ENCODE assay signal across 17 mouse cellular contexts in the genomic region with DNA sequence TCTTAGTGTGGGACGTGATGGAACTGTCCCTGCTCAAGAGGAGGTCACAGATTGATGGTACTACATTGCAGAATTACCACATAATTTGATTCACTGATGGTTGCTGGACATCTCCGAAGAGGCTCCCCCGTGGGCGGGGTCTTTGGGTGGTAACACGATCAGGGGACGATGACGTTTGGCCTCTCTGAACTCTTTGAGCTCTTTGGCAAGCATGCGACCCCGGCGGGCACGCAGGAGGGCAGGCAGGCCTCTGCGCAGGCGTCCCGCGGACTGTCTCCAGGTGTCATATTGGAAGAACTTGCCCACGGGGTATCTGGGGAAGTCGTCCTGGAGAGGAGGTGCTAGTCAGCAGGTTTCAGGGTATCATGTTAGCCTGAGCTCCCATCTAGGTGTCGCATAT. TPM values are rescaled to one million over a fixed set of nuclear protein-coding genes. Genes with fewer than 3 reads are reported as not detected.
DNase-seq lines count a peak whose midpoint lies in the region; ATAC-seq and TF ChIP-seq lines count a peak whose summit lies in the region.
"Had no signal": no experiment of that assay in that cellular context is flagged by ENCODE, and none has a peak within 500 bp of the region (broad histone marks: within the 10 kb centered on the region; RNA-seq: fewer than 3 reads in every experiment).

No protein-coding gene starts in this region.

- H3K27ac ChIP-seq in intestine, embryonic 14.5 days (ENCODE audit: low read depth) = peak overlapping the region; percentile 17
- no peak overlapping the region for H3K27ac ChIP-seq in intestine, postnatal 0 days (ENCODE audit: low read depth, low read length)
- no peak overlapping the region for H3K27ac ChIP-seq in limb, embryonic 10.5 days
- H3K27ac ChIP-seq: lung, embryonic 15.5 days had no signal

- WGBS in intestine, embryonic 14.5 days = 16% methylated on average over 18 of the region's 18 CpGs
- WGBS in intestine, postnatal 0 days = 29% methylated on average over 18 of the region's 18 CpGs
- WGBS in limb, embryonic 10.5 days = 10% methylated on average over 18 of the region's 18 CpGs

- no peaks in the 10 kb centered on the region for H3K9me3 ChIP-seq in intestine, embryonic 14.5 days (ENCODE audit: control insufficient read depth, low read length)
- H3K9me3 ChIP-seq in intestine, postnatal 0 days (ENCODE audit: control insufficient read depth) = no peaks in the 10 kb centered on the region
- H3K9me3 ChIP-seq in limb, embryonic 10.5 days (replicated peaks) = no peaks in the 10 kb centered on the region
- H3K9me3 ChIP-seq: lung, embryonic 15.5 days had no signal

- no peak for DNase-seq in intestine, embryonic 14.5 days (ENCODE audit: low spot score)
- peak; percentile 9 for DNase-seq in ZHBTc4 (ENCODE audit: low read depth, low spot score)
- DNase-seq in embryo, embryonic 9.5 days (ENCODE audit: extremely low spot score) = peak; percentile 53
- DNase-seq in limb, embryonic 10.5 days (ENCODE audit: low spot score) = peak; percentile 57
- no peak for DNase-seq in adipocyte (ENCODE audit: low spot score)
- DNase-seq in thymus, postnatal 25 days = no peak
- DNase-seq: kidney, postnatal 10 days; layer of hippocampus, postnatal 36 days; left cerebral cortex, postnatal 4 days had no signal

- H3K27me3 ChIP-seq in intestine, embryonic 14.5 days (replicated peaks; ENCODE audit: control insufficient read depth, insufficient read depth, low read length) = peaks cover 55% of the 10 kb centered on the region
- peaks cover 33% of the 10 kb centered on the region for H3K27me3 ChIP-seq in intestine, postnatal 0 days (replicated peaks; ENCODE audit: control insufficient read depth, insufficient read depth, low read length)
- H3K27me3 ChIP-seq in limb, embryonic 10.5 days (ENCODE audit: low read depth, poor library complexity, severe bottlenecking) = peaks cover 76% of the 10 kb centered on the region

- H3K4me1 ChIP-seq in intestine, embryonic 14.5 days (replicated peaks; ENCODE audit: control insufficient read depth, insufficient read depth, low read length) = 0 out of 2 replicates have a peak, but pooled peaks cover 4% of the 10 kb centered on the region
- H3K4me1 ChIP-seq in intestine, postnatal 0 days (replicated peaks; ENCODE audit: control insufficient read depth, insufficient read depth, low read length) = no peaks in the 10 kb centered on the region
- H3K4me1 ChIP-seq in limb, embryonic 10.5 days = peaks cover 39% of the 10 kb centered on the region

- H3K36me3 ChIP-seq in intestine, embryonic 14.5 days (ENCODE audit: control insufficient read depth, insufficient read depth, low read length) = peaks cover 42% of the 10 kb centered on the region
- peaks cover 8% of the 10 kb centered on the region for H3K36me3 ChIP-seq in intestine, postnatal 0 days (ENCODE audit: control insufficient read depth, insufficient read depth)
- H3K36me3 ChIP-seq in limb, embryonic 10.5 days = peaks cover 65% of the 10 kb centered on the region

- peak overlapping the region; percentile 61 for H3K4me2 ChIP-seq in intestine, embryonic 14.5 days (ENCODE audit: low read length)
- H3K4me2 ChIP-seq in intestine, postnatal 0 days (replicated peaks; ENCODE audit: low read depth) = no peak overlapping the region

- no peak for ATAC-seq in intestine, embryonic 14.5 days (replicated peaks; ENCODE audit: low FRiP score, low TSS enrichment, low read depth)
- no peak for ATAC-seq in intestine, postnatal 0 days
- no peak for ATAC-seq in monocyte, adult 5-6 weeks (replicated peaks; ENCODE audit: insufficient number of reproducible peaks, low FRiP score, low TSS enrichment, poor library complexity, severe bottlenecking)
- ATAC-seq: activated CD4-positive, CD25-positive, alpha-beta regulatory T cell, adult 4 months; hindbrain, embryonic 16.5 days had no signal

- no peak overlapping the region for H3K4me3 ChIP-seq in intestine, embryonic 14.5 days (ENCODE audit: low read depth, low read length)
- no peak overlapping the region for H3K4me3 ChIP-seq in intestine, postnatal 0 days (ENCODE audit: low read depth, low read length)
- peak overlapping the region; percentile 77 for H3K4me3 ChIP-seq in limb, embryonic 10.5 days
- H3K4me3 ChIP-seq: lung, embryonic 15.5 days had no signal

- peak overlapping the region; percentile 55 for H3K9ac ChIP-seq in intestine, embryonic 14.5 days (ENCODE audit: low read length)
- H3K9ac ChIP-seq in intestine, postnatal 0 days (ENCODE audit: low read depth, low read length) = no peak overlapping the region
- H3K9ac ChIP-seq: lung, embryonic 15.5 days had no signal

- TF ChIP-seq CTCF in intestine, postnatal 0 days (IDR thresholded peaks at IDR 0.05; ENCODE audit: low read depth) = no peak

RNA-seq across cellular contexts. Expression of gene Igf2, which starts 12.9 kb away (rescaled TPM):
- polyA plus RNA-seq in intestine, embryonic 14.5 days (2014; fragmentation: Nextera tagmentation; extraction: Ambion mirVana) = 960 and 1,030 TPM in 2 replicates
- 483 and 499 TPM in 2 replicates for polyA plus RNA-seq in intestine, postnatal 0 days (2015; fragmentation: Nextera tagmentation; extraction: Ambion mirVana)
- polyA plus RNA-seq in limb, embryonic 10.5 days (2016; fragmentation: Nextera tagmentation; extraction: Ambion mirVana) = 769 and 872 TPM in 2 replicates
- total RNA-seq in monocyte, adult 5-6 weeks (2017) = 0.21 TPM in 1 of 3 replicates, not detected in the others
- total RNA-seq: megakaryocyte, adult 5-6 weeks had no signal

RNA-seq across cellular contexts. Expression of gene Gm49394, which starts 16.0 kb away (rescaled TPM):
- 0.13 and 0.24 TPM in 2 replicates for polyA plus RNA-seq in intestine, embryonic 14.5 days (2014; fragmentation: Nextera tagmentation; extraction: Ambion mirVana)
- not detected in 2 replicates for polyA plus RNA-seq in intestine, postnatal 0 days (2015; fragmentation: Nextera tagmentation; extraction: Ambion mirVana)
- polyA plus RNA-seq in limb, embryonic 10.5 days (2016; fragmentation: Nextera tagmentation; extraction: Ambion mirVana) = 0.09 and 0.11 TPM in 2 replicates
- not detected in 3 replicates for total RNA-seq in monocyte, adult 5-6 weeks (2017)
- total RNA-seq: megakaryocyte, adult 5-6 weeks had no signal
- polyA plus RNA-seq: activated CD4-positive, CD25-positive, alpha-beta regulatory T cell, adult 4 months; forebrain, embryonic 11.5 days; hindbrain, embryonic 16.5 days; thymus, postnatal 0 days had no signal

Comparison
In these comparisons a context has a peak if more than half of its experiments do, and no peak if none do; other contexts are left out.
1. DNase-seq: peak in ZHBTc4 (single experiment), embryo, embryonic 9.5 days (single experiment) and limb, embryonic 10.5 days (single experiment); none in intestine, embryonic 14.5 days (single experiment), adipocyte (single experiment) and thymus, postnatal 25 days (single experiment).